Mouse (Mus musculus) heart, embryonic 12.5 days (tissue): ENCODE results near the gene Smim4. TPM values are rescaled to one million over a fixed set of nuclear protein-coding genes. Genes with fewer than 3 reads are reported as not detected.

Experiments used
- ATAC-seq: fragments of 200-750 bp; cut with Nextera tagmentation; 2 replicates; pipeline ENCODE4 v1.8.0; 2017; ENCODE audit warnings: moderate TSS enrichment, moderate library complexity; ENCODE audit not compliant: insufficient number of reproducible peaks, low FRiP score
- H3K27ac ChIP-seq: fragments of 300-500 bp; sonication (generic); 2 replicates; pipeline ENCODE4 v1.5.1; 2016; ENCODE audit warnings: mild to moderate bottlenecking, moderate library complexity; ENCODE audit not compliant: poor library complexity, severe bottlenecking
- H3K27me3 ChIP-seq: fragments of 300-500 bp; sonication (generic); replicated peaks from 2 replicates; pipeline ENCODE4 v1.6.1; 2016; ENCODE audit warnings: mild to moderate bottlenecking, moderate library complexity
- H3K36me3 ChIP-seq: fragments of 300-500 bp; sonication (generic); 2 replicates; pipeline ENCODE4 v1.6.1; 2016; ENCODE audit warnings: mild to moderate bottlenecking, moderate library complexity
- H3K4me1 ChIP-seq: fragments of 300-500 bp; sonication (generic); replicated peaks from 2 replicates; pipeline ENCODE4 v1.6.1; 2016; ENCODE audit warnings: mild to moderate bottlenecking
- H3K4me2 ChIP-seq: fragments of 300-500 bp; sonication (generic); 2 replicates; pipeline ENCODE4 v1.6.1; 2016; ENCODE audit warnings: mild to moderate bottlenecking, moderate library complexity
- H3K4me3 ChIP-seq: fragments of 300-500 bp; sonication (generic); 2 replicates; pipeline ENCODE4 v1.5.1; 2016; ENCODE audit warnings: mild to moderate bottlenecking
- H3K9ac ChIP-seq: fragments of 300-500 bp; sonication (generic); 2 replicates; pipeline ENCODE4 v1.6.1; 2016; ENCODE audit warnings: mild to moderate bottlenecking, moderate library complexity
- H3K9me3 ChIP-seq: fragments of 300-500 bp; sonication (generic); replicated peaks from 2 replicates; pipeline ENCODE4 v1.6.1; 2016; ENCODE audit warnings: mild to moderate bottlenecking, moderate library complexity
- WGBS: fragments of 180-500 bp; shearing (Covaris S2); methylation state at CpG from one replicate; pipeline ENCODE4 v1.1.7; 2016; 5-methylcytosine and 5-hydroxymethylcytosine counted together
- polyA plus RNA-seq: library from polyadenylated mRNA; unstranded; fragments of >200 nt; fragmentation: Nextera tagmentation; extraction: Ambion mirVana; gene quantifications from 2 replicates; pipeline ENCODE4 v1.2.1, GENCODE M21; 2016

Gene Smim4
- polyA plus RNA-seq, 1 experiment from 2014 or later = 68.6 TPM

DNA sequence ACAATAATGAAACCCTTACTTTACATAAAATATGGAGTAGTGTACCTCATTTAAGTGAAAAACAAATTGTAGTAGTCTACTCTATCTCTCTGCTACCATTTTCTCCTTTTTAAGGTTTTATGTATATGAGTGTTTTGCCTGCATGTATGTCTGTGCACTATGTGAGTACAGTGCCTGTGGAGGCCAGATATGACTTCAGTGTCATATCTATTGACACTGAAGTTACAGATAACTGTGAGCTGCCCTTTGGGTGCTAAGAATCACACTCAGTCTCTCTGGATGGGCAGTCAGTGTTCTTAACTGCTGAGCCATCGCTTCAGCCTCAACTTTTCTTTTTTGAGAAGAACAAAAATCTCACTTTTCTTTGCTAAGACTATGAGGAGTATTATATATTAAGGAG lies 82.9 kb downstream of the Smim4 start:
- Histone ChIP-seq H3K27me3 (no peaks in the 10 kb centered on the region), H3K4me3 (no peak overlapping the region), H3K36me3 (peaks cover 66% of the 10 kb centered on the region), H3K4me2 (no peak overlapping the region), H3K9ac (no peak overlapping the region), H3K27ac (no peak overlapping the region), H3K4me1 (no peaks in the 10 kb centered on the region), H3K9me3 (no peaks in the 10 kb centered on the region)
- peak; percentile 94 for ATAC-seq
- 93% methylated on average over 1 of the region's 1 CpGs for WGBS

DNA sequence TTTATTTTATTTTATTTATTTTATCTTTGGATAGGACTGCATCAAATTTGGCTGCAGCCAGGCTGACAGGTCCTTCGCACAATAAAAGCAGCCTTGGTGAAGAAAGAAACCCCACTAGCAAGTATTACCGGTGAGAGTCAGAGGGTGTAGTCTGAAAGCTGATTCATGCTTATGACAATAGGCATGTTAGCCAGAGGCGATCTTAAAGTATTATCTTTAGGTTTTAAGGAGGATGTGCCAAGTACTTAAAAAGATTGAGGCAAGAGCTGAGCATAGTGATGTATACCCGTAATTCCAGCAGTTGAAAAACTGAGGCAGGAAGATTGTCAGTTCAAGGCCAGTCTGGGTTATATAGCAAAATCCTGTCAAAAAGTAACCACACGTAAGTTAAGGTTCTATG lies 83.5 kb downstream of the Smim4 start:
- Histone ChIP-seq H3K9ac (no peak overlapping the region), H3K9me3 (no peaks in the 10 kb centered on the region), H3K27me3 (no peaks in the 10 kb centered on the region), H3K27ac (no peak overlapping the region), H3K36me3 (peaks cover 61% of the 10 kb centered on the region), H3K4me1 (no peaks in the 10 kb centered on the region), H3K4me2 (no peak overlapping the region), H3K4me3 (no peak overlapping the region)
- peak; percentile 69; the same call in 1 of the 2 replicates for ATAC-seq
- 84% methylated on average over 5 of the region's 5 CpGs for WGBS

Other genes with a start within 250 kb of the Smim4 start
- gene Mustn1, start 249.8 kb downstream of the Smim4 start, polyA plus RNA-seq = 2.3 and 2.6 TPM in 2 replicates
- gene Itih4, start 242.5 kb downstream of the Smim4 start, polyA plus RNA-seq = 0.17 TPM in 1 of 2 replicates, not detected in the other
- 1.4 and 2.2 TPM in 2 replicates for gene Itih3, start 205.2 kb downstream of the Smim4 start, polyA plus RNA-seq
- gene Itih1, start 185.7 kb downstream of the Smim4 start, polyA plus RNA-seq = 0.10 TPM in 1 of 2 replicates, not detected in the other
- gene Nek4, start 177.6 kb downstream of the Smim4 start, polyA plus RNA-seq = 5.1 and 7.4 TPM in 2 replicates
- 55.8 and 57.1 TPM in 2 replicates for gene Glt8d1, start 127.6 kb downstream of the Smim4 start, polyA plus RNA-seq
- 368 and 374 TPM in 2 replicates for gene Spcs1, start 127.3 kb downstream of the Smim4 start, polyA plus RNA-seq
- 124 and 134 TPM in 2 replicates for gene Pbrm1, start 109.8 kb downstream of the Smim4 start, polyA plus RNA-seq
- 75.3 and 79.5 TPM in 2 replicates for gene Gnl3, start 109.8 kb downstream of the Smim4 start, polyA plus RNA-seq
- 343 and 346 TPM in 2 replicates for gene Nt5dc2, start 2.1 kb upstream of the Smim4 start, polyA plus RNA-seq
- gene Stab1, start 39.7 kb upstream of the Smim4 start, polyA plus RNA-seq = 48.3 and 56.7 TPM in 2 replicates
- gene Tnnc1, start 79.4 kb upstream of the Smim4 start, polyA plus RNA-seq = 3,183 and 3,245 TPM in 2 replicates
- gene Nisch, start 88.0 kb upstream of the Smim4 start, polyA plus RNA-seq = 446 and 471 TPM in 2 replicates
- gene Sema3g, start 88.9 kb upstream of the Smim4 start, polyA plus RNA-seq = 0.34 and 0.50 TPM in 2 replicates
- gene Phf7, start 122.4 kb upstream of the Smim4 start, polyA plus RNA-seq = 8.1 and 11.6 TPM in 2 replicates
- gene Bap1, start 122.5 kb upstream of the Smim4 start, polyA plus RNA-seq = 59.7 and 65.0 TPM in 2 replicates
- gene Dnah1, start 194.9 kb upstream of the Smim4 start, polyA plus RNA-seq = 1.3 and 1.5 TPM in 2 replicates
- gene Capn7, start 207.7 kb upstream of the Smim4 start, polyA plus RNA-seq = 42.7 and 42.9 TPM in 2 replicates